Mouse (Mus musculus) thymus, adult 2 months (tissue): Measurements from ENCODE around the gene Gm7075.

Experiments
- CTCF ChIP-seq: fragments of 200-500 bp; IDR thresholded peaks from 2 replicates; pipeline ENCODE4 v1.5.1; 2012; ENCODE audit warnings: mild to moderate bottlenecking, control low read depth, low read length, moderate library complexity, borderline replicate concordance; ENCODE audit not compliant: control insufficient read depth, poor library complexity, insufficient read depth; ENCODE audit errors: extremely low read depth
- POLR2A ChIP-seq: fragments of 200-500 bp; IDR thresholded peaks from 2 replicates; pipeline ENCODE4 v1.6.1; 2012; ENCODE audit warnings: mild to moderate bottlenecking, low read length, control low read depth, moderate library complexity; ENCODE audit not compliant: control insufficient read depth, poor library complexity, insufficient read depth; ENCODE audit errors: extremely low read depth

DNA sequence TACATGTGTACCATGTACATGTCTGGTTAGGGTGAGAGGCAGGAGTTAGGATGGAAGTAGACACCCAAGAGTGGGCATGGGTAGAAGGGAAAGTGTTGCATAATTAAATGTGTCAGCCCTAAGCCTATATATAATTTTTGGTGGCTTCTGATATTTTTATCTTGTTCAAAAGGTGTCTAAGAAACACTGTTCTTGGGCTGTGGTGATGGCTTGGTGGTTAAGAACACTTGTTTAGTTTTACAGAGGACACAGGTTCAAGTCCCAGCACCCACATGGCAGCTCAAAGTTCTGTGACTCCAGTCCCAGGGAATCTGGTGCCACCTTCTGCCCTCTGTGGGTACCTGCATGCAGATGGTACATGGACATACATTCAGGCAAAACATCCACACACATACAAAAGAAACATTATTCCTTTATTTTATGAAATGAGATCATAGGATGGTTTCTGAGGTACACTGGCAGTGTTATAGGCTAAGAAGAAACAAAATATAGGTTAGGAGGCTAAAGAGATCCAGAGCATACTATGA lies 17.2 kb upstream of the Gm7075 start:
- TF ChIP-seq CTCF (no peak), POLR2A (no peak)
